Mouse (Mus musculus) testis, adult 2 months (tissue): Measurements from ENCODE around the gene Armt1. TPM values are rescaled to one million over a fixed set of nuclear protein-coding genes. Genes with fewer than 3 reads are reported as not detected.

ENCODE experiments used
- H3K27ac ChIP-seq: fragments of 200-500 bp; 2 replicates; pipeline ENCODE4 v1.5.1; 2012; ENCODE audit warnings: low read depth, low read length; ENCODE audit not compliant: control insufficient read depth, insufficient read depth
- H3K27me3 ChIP-seq: fragments of 200-500 bp; 2 replicates; pipeline ENCODE4 v1.6.1; 2012; ENCODE audit warnings: mild to moderate bottlenecking, low read length, moderate library complexity; ENCODE audit not compliant: control insufficient read depth, insufficient read depth
- H3K36me3 ChIP-seq: fragments of 200-500 bp; 2 replicates; pipeline ENCODE4 v1.6.1; 2012; ENCODE audit warnings: mild to moderate bottlenecking, low read length; ENCODE audit not compliant: control insufficient read depth, insufficient read depth
- H3K4me1 ChIP-seq: fragments of 200-500 bp; 2 replicates; pipeline ENCODE4 v1.6.1; 2012; ENCODE audit warnings: low read length; ENCODE audit not compliant: control insufficient read depth, insufficient read depth
- H3K4me3 ChIP-seq: fragments of 200-500 bp; 2 replicates; pipeline ENCODE4 v1.5.1; 2012; ENCODE audit warnings: low read depth, mild to moderate bottlenecking, low read length, moderate library complexity, mixed read lengths; ENCODE audit not compliant: control insufficient read depth
- CTCF ChIP-seq: fragments of 200-500 bp; IDR thresholded peaks from 2 replicates; pipeline ENCODE4 v1.5.1; 2012; ENCODE audit warnings: low read depth, mild to moderate bottlenecking, inconsistent platforms, low read length, moderate library complexity; ENCODE audit not compliant: control insufficient read depth, insufficient read depth, insufficient replicate concordance
- POLR2A ChIP-seq: fragments of 200-500 bp; IDR thresholded peaks from 2 replicates; pipeline ENCODE4 v1.6.1; 2012; ENCODE audit warnings: low read depth, mild to moderate bottlenecking, inconsistent platforms, low read length, moderate library complexity; ENCODE audit not compliant: control insufficient read depth
- polyA plus RNA-seq: library from polyadenylated mRNA; depleted of rRNA; stranded (reverse); fragments of >200 nt; gene quantifications from 2 replicates; pipeline ENCODE4 v1.2.3, GENCODE M21; 2012; rRNA removed

Armt1 gene
- polyA plus RNA-seq, 1 experiment, result 58.6 TPM

DNA sequence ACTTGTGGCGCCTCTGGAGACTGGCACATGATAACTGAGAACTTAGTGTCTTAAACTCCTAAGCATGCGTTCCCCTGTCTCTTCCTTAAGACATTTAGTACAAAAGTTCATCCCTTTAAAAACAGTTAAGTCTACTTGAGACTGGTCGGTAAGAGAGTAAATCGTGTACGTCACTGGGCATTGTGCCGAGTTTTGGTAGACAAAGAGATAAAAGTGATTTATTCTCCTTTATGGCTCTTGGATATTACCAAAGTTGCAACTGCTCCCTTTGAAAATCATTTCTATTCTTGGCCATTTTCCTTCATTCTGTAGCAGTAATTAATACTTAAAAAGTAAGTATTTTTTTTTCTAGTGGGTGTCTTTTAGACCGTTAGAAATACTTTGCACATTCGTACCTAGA is 71.0 kb downstream of the Armt1 start:
- Histone ChIP-seq H3K4me3 (no peak overlapping the region), H3K27me3 (no peaks in the 10 kb centered on the region), H3K4me1 (no peaks in the 10 kb centered on the region), H3K27ac (no peak overlapping the region), H3K36me3 (no peaks in the 10 kb centered on the region)
- TF ChIP-seq POLR2A (no peak), CTCF (no peak)

Other genes starting within 250 kb of the Armt1 start
- 427 and 446 TPM in 2 replicates for gene Akap12, start 166.1 kb upstream of the Armt1 start, polyA plus RNA-seq
- gene Zbtb2, start 44.4 kb upstream of the Armt1 start, polyA plus RNA-seq, result 2.3 TPM in 2 replicates
- 115 and 118 TPM in 2 replicates for gene Rmnd1, start 79 bp upstream of the Armt1 start, polyA plus RNA-seq
- gene Ccdc170, start 50.0 kb downstream of the Armt1 start, polyA plus RNA-seq, result 0.53 and 0.93 TPM in 2 replicates
- gene Esr1, start 179.1 kb downstream of the Armt1 start, polyA plus RNA-seq, result 3.6 and 3.7 TPM in 2 replicates